12 mouse cellular contexts compared by ENCODE assay signal in genomic region chr16:31002117-31002516, GRCm38 (mm10).
A peak's percentile ranks its signal among the peaks of the same experiment; 100 is the strongest.
DNase-seq lines count a peak whose midpoint lies in the region; ATAC-seq and TF ChIP-seq lines count a peak whose summit lies in the region.
"Had no signal": no experiment of that assay in that cellular context is flagged by ENCODE, and none has a peak within 500 bp of the region (broad histone marks: within the 10 kb centered on the region; RNA-seq: fewer than 3 reads in every experiment).

No protein-coding gene starts in this region.

- peaks cover 32% of the 10 kb centered on the region for H3K4me1 ChIP-seq in forebrain, embryonic 10.5 days
- H3K4me1 ChIP-seq in forebrain, embryonic 16.5 days (replicated peaks; ENCODE audit: control insufficient read depth, insufficient read depth, low read length) = peaks cover 30% of the 10 kb centered on the region
- H3K4me1 ChIP-seq in stomach, embryonic 15.5 days = peaks cover 23% of the 10 kb centered on the region
- peaks cover 5% of the 10 kb centered on the region; the same call in 1 of the 2 replicates for H3K4me1 ChIP-seq in stomach, postnatal 0 days (replicated peaks; ENCODE audit: control insufficient read depth, insufficient read depth)

- WGBS in forebrain, embryonic 10.5 days = 86% methylated on average over 6 of the region's 6 CpGs
- WGBS in forebrain, embryonic 16.5 days = 75% methylated on average over 6 of the region's 6 CpGs
- 80% methylated on average over 6 of the region's 6 CpGs for WGBS in stomach, embryonic 15.5 days
- 78% methylated on average over 6 of the region's 6 CpGs for WGBS in stomach, postnatal 0 days

- H3K27me3 ChIP-seq in forebrain, embryonic 10.5 days (ENCODE audit: poor library complexity, severe bottlenecking) = no peaks in the 10 kb centered on the region
- H3K27me3 ChIP-seq in forebrain, embryonic 16.5 days (replicated peaks; ENCODE audit: control insufficient read depth, insufficient read depth, low read length) = no peaks in the 10 kb centered on the region
- H3K27me3 ChIP-seq in stomach, embryonic 15.5 days (replicated peaks) = no peaks in the 10 kb centered on the region
- H3K27me3 ChIP-seq in stomach, postnatal 0 days (ENCODE audit: control insufficient read depth, insufficient read depth, low read length) = no peaks in the 10 kb centered on the region
- H3K27me3 ChIP-seq: heart, embryonic 12.5 days had no signal

- TF ChIP-seq EP300 in stomach, postnatal 0 days (optimal IDR thresholded peaks at IDR 0.05) = no peak

- DNase-seq in forebrain, embryonic 10.5 days (ENCODE audit: extremely low spot score, low spot score) = no peak
- peak; percentile 51 for DNase-seq in layer of hippocampus, adult 9-11 months
- DNase-seq in layer of hippocampus, adult 18-20 months (ENCODE audit: low spot score in 2 of 2) = no peak
- no peak for DNase-seq in stomach, postnatal 0 days (ENCODE audit: low spot score)
- DNase-seq in heart, adult 8-10 months (ENCODE audit: low spot score) = no peak
- DNase-seq: embryo, embryonic 11 days; lung, postnatal 4 days had no signal

- H3K4me3 ChIP-seq in forebrain, embryonic 10.5 days = no peak overlapping the region
- no peak overlapping the region for H3K4me3 ChIP-seq in forebrain, embryonic 16.5 days (replicated peaks; ENCODE audit: low read length)
- no peak overlapping the region for H3K4me3 ChIP-seq in stomach, embryonic 15.5 days (replicated peaks)
- no peak overlapping the region for H3K4me3 ChIP-seq in stomach, postnatal 0 days (ENCODE audit: low read depth, low read length)
- H3K4me3 ChIP-seq: erythroblast, embryonic 14.5 days; heart, embryonic 12.5 days had no signal

- TF ChIP-seq CTCF in stomach, postnatal 0 days (IDR thresholded peaks at IDR 0.05; ENCODE audit: low read depth) = no peak

- peaks cover 11% of the 10 kb centered on the region; the same call in 1 of the 2 replicates for H3K36me3 ChIP-seq in forebrain, embryonic 10.5 days (replicated peaks)
- H3K36me3 ChIP-seq in forebrain, embryonic 16.5 days (ENCODE audit: control insufficient read depth, insufficient read depth) = no peaks in the 10 kb centered on the region
- no peaks in the 10 kb centered on the region for H3K36me3 ChIP-seq in stomach, embryonic 15.5 days
- no peaks in the 10 kb centered on the region; the same call in 1 of the 2 replicates for H3K36me3 ChIP-seq in stomach, postnatal 0 days (ENCODE audit: control insufficient read depth, insufficient read depth, low read length)
- H3K36me3 ChIP-seq: heart, embryonic 12.5 days had no signal

- H3K27ac ChIP-seq in forebrain, embryonic 10.5 days = peak overlapping the region; percentile 69; the same call in 1 of the 2 replicates
- H3K27ac ChIP-seq in forebrain, embryonic 16.5 days (ENCODE audit: low read length) = no peak overlapping the region
- 0 out of 2 replicates have a peak overlapping the region, but pooled peaks have one; percentile 19 for H3K27ac ChIP-seq in stomach, embryonic 15.5 days
- no peak overlapping the region for H3K27ac ChIP-seq in stomach, postnatal 0 days (replicated peaks)

- H3K4me2 ChIP-seq in forebrain, embryonic 16.5 days (ENCODE audit: low read length) = no peak overlapping the region
- no peak overlapping the region for H3K4me2 ChIP-seq in stomach, embryonic 15.5 days
- no peak overlapping the region for H3K4me2 ChIP-seq in stomach, postnatal 0 days (replicated peaks; ENCODE audit: low read depth)
- H3K4me2 ChIP-seq: heart, embryonic 12.5 days had no signal

- no peaks in the 10 kb centered on the region; the same call in 1 of the 2 replicates for H3K9me3 ChIP-seq in forebrain, embryonic 10.5 days
- H3K9me3 ChIP-seq in forebrain, embryonic 16.5 days (ENCODE audit: control insufficient read depth, low read length) = no peaks in the 10 kb centered on the region
- H3K9me3 ChIP-seq in stomach, embryonic 15.5 days = no peaks in the 10 kb centered on the region
- H3K9me3 ChIP-seq in stomach, postnatal 0 days (ENCODE audit: control insufficient read depth, low read length) = no peaks in the 10 kb centered on the region
- H3K9me3 ChIP-seq: heart, embryonic 12.5 days had no signal

- H3K9ac ChIP-seq in forebrain, embryonic 16.5 days (replicated peaks; ENCODE audit: low read depth, low read length) = no peak overlapping the region
- H3K9ac ChIP-seq in stomach, embryonic 15.5 days = no peak overlapping the region
- no peak overlapping the region for H3K9ac ChIP-seq in stomach, postnatal 0 days (ENCODE audit: low read length)

- no peak; the same call in 1 of the 2 replicates for ATAC-seq in forebrain, embryonic 16.5 days
- no peak for ATAC-seq in stomach, embryonic 15.5 days (ENCODE audit: insufficient read depth, low FRiP score, low read depth)
- ATAC-seq in stomach, postnatal 0 days (ENCODE audit: low FRiP score, low TSS enrichment) = no peak
- ATAC-seq in neutrophil, adult 5-6 weeks (ENCODE audit: extremely low read depth, insufficient number of reproducible peaks, low FRiP score, poor library complexity, severe bottlenecking) = 0 out of 2 replicates have a peak, but pooled peaks have one; percentile 16

Comparison
In these comparisons a context has a peak if more than half of its experiments do, and no peak if none do; other contexts are left out.
1. H3K27ac ChIP-seq: peak in forebrain, embryonic 10.5 days (single experiment) and stomach, embryonic 15.5 days (single experiment); none in forebrain, embryonic 16.5 days (single experiment) and stomach, postnatal 0 days (single experiment).